Mouse (Mus musculus) testis, postnatal 10 days (tissue): ENCODE data around the gene B4galt1.

ENCODE experiments used
- DNase-seq: peaks from one replicate; pipeline ENCODE4 v3.0.0; 2021; ENCODE audit warnings: low spot score

Gene B4galt1

DNA sequence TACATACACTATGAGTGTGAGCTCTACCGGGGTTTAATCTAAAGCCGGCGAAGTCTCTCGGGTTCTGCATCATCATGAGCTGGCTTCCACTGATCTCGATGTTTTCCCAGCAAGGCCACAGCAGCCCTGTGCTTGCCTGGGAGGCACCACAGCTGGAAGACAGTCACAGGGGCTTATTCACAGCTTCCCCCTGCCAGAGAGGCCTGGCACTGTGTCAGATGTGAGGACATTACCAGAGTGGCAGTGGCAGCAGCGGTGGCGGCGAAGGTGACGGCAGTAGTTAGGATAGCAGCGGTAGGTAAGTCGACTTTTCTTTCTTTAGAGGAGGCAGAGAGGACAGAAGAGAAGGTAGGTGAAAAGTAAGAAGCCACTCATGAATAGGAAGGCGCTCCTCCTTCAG lies 35.9 kb downstream of the B4galt1 start:
- DNase-seq = no peak

DNA sequence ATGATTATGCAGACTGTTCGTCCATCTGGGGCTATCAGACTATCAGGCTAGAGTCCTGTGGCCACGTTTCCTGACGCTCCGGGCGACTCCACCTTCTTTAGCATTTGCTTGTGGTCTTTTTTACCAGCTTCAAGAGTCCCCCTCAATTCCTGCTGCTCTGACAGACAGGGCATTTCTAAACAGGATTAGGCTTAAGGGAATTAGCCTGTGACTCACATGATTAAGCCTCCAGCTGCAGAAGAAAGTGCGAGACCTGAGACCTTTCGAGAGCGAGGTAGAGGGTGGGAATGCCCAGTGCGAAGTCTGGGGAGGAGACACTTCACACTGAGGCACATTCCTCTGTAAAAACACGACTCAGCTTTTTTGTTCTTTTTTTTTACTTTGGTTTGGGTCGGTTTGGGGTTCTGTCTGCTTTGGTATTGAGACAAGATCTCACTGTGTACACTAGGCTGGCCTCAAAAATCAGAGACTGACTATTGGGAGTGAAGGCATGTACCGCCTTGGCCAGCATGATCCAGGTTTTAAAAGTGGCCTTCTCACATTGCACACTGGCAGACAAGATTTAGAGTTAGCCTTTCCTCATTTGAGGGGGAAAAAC lies 37.9 kb downstream of the B4galt1 start:
- no peak for DNase-seq

DNA sequence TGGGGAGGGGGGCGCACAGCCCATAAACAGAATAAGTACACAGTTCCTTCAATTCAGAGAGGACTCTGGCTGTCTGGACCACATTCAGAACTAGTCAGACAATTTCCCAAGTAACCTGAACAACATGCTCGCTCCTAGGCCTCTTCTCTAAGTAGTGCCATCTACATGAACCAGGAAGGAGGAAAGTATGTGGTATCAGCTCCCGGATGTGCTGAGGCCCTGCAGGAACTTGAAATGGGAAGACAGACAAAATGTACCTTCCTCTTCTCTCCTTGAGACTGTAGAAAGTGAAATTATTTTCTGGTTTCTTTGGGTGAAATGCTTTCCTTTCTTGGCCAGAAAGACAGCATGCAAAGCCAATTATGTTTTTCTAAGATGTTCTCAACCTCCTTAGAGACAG lies 38.7 kb downstream of the B4galt1 start:
- no peak for DNase-seq

DNA sequence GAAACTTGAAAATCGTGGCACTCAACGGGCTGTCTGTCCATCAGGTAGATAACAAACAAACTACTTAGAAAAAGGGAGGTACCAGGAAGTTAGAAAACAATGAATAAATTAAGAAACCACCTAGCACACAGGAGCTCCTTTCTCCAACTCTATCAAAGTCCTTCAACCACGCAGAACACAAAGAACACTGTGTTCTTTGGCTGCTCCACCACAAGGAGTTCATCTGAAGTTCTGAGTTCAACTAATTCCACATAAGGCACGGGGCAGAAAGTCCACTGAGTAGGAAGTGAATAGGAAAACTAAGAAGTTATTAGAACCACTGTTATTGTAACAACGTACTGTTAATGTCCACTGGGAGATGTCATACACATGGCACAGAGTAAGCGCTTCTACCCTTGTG lies 39.4 kb downstream of the B4galt1 start:
- DNase-seq = no peak

DNA sequence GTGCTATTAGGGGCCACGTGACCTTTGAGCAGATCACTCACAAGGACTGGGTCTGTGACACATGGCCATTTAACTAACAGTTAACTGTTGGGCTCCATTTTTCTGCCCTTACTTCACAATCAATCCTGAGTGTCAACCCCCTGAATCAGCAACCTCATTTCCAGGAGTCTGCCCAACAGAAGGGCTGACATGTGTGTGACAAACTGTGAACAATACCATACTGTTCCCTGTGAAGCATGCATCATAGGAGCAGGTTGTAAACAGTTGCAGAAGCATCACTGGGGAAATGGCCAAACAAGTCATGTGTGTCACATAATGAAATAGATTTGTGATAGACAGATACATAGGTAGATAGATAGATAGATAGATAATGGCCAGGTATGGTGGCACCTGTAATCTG lies 40.9 kb downstream of the B4galt1 start:
- DNase-seq = no peak

DNA sequence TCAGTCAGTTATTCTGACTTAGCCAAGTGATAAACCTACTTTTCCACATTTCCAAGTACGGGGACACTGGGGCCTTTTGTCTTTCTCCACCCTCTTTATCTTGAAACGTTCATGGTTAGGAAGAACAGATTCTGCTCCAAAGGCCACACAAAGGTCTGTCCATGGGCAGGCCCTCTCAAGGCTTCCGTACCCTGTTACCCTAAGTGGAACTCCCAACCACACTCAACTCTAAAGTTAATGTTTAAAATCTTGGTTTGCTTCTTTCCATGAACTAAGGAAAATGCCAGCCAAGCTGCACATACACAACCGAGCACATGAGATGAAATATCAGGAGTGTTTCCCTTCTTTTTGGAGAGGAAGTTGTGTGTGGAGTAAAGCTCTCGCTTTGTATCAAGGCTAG lies 43.3 kb downstream of the B4galt1 start:
- DNase-seq = no peak

DNA sequence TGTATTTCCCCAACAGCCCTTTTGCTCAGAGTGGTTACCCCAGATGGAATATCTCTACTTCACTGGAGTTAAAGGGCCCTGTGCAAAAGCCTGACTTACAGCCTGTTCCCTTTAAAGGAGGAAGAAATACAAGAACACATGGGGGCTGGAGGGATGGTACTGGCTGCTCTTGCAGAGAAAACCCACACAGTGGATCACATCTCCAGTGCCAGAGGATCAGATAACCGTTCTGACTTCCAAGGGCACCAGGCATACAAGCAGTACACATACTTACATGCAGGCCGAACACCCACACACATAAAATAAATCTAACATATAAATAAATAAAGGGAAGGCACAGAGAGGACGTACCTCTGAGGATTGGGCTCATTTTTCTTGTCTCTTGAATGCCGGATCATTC lies 46.4 kb downstream of the B4galt1 start:
- DNase-seq = no peak

DNA sequence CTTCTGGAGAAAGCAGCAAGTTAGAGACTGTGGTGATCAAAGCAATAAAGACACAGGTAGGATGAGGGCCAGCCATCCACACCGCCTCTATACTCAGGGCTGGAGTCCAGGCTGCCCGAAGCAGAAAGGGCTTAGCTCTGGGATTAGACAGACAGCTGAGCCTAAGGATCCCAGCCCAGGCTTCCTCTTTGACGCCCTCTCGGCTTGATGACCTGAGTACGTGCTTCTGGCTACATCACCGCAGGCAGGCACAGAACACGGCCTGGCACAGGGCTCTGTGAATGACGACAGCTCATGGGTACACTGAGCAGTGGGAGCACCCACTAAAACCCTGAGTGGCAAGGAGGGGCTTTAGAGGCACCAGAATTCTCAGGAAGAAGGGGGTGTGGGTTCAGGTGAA lies 48.4 kb downstream of the B4galt1 start:
- DNase-seq = no peak

DNA sequence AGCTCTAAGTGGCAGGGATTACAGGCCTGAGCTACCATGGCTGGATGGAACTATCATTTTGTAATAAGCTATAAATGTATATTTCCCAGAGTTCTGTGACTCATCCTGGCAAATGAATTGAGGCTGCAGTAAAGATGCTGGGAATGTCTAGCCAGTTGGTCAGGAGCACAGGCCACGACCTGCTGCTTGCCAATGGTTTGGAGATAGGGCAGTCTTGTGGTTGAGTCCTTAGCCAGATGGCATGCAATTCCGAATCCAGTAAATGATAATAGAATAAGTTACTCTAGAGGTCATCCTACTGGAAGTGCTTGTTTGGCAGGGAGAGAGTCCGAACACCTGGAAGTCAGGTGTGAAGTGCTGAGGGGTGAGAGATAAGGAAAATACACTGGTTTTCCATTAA lies 51.0 kb downstream of the B4galt1 start:
- DNase-seq = no peak

DNA sequence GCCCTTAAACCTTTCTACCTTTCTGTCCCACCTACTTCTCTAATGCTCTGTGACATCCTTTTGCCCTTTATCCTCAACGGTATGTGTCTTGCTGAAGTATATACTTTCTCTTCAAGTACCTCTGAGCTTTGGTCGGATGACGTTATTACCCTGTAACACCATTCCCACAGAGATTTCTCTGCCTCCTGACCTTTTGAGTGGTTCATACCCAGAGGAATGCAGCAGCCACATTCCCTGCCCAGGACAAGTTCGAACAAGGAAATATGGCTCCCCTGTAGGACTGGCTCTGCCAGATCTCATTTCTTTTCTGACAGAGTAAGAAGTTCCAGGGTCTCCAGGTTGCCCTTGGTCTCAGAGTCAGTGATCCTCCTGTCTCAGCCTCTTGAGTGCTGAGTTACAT lies 51.9 kb downstream of the B4galt1 start:
- DNase-seq = no peak

DNA sequence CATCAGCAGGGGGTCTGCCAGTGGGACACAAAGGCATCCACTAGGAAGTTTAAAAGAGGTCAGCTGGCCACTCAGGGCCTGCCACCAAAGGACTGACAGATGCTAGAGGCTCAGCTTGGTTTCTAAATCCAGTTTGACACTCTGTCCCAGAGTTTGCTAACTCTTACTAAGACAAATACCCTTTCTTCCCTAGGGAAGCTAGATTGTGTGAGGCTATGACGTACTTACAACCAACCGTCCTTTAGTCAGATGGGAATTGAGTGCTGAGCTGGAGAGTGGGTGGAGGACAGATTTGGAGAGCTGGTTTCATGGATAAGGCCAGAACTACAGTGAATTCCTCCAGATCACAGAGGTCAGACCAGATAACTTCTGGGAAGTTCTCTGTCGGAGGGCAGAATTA lies 52.9 kb downstream of the B4galt1 start:
- DNase-seq = no peak

DNA sequence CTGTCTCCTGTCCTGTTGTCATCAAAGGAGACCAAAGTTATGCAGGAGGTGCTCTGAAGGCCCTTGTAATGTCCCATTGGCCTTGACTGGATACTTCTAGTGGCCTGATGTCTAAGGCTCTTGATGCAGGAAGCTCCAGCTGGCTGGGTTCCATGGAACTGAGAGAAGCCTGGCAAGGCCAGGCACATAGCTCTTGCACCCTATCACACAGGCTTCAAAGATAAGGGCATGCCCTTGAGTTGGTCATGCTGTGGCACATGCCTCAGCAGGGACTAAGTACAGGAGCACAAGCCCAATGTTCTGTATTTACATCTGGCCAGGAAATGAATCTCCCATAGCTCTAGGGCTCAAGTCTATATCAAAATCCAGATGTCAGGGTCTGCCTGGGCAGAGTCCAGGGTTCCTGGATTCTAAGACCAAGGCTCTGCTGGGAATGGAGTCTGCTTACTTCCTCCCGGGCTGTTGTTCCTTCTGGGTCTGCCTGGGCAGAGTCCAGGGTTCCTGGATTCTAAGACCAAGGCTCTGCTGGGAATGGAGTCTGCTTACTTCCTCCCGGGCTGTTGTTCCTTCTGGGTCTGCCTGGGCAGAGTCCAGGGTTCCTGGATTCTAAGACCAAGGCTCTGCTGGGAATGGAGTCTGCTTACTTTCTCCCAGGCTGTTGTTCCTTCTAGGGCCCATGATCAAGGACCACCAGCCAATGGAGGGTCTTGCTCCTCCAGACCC lies 54.8 kb downstream of the B4galt1 start:
- DNase-seq = peak; percentile 80

DNA sequence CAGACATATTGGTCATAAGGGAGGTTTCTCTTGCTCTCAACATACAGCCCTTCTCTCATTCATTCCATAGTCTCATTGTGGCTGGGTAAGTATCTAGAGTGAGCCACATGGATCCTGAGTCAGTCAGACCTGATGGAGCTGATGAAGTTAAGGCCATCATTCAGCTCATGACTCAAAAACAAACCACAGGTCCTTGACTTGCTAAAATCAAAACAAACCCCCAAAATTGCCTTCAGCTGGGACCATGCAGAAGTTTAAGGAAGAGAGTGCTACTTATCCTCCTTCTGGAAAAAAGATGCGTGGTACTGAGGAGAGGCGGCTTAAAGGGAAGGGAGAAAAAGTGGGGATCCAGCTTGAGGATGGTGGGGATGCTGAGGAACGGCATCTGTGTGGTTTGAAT lies 58.0 kb downstream of the B4galt1 start:
- DNase-seq = no peak

DNA sequence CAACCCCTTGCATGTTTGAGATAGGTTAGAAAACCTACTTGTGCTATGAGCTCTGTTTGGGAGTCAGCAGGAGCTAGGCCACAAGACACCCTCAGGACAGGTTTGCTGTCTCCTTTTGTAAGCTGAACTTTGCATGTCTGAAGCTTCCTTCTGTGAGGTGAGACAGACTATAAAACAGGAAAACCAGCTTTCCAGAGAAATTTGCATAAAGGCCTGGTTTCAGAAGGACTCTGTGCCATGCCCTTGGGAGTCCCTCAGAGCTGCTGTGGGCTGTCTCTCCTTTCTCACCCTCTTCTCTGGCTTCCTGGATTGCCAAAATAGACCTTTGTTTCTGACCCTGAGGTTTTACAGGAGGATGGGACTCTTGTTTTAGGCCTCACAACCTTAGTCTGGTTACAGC lies 59.5 kb downstream of the B4galt1 start:
- no peak for DNase-seq

DNA sequence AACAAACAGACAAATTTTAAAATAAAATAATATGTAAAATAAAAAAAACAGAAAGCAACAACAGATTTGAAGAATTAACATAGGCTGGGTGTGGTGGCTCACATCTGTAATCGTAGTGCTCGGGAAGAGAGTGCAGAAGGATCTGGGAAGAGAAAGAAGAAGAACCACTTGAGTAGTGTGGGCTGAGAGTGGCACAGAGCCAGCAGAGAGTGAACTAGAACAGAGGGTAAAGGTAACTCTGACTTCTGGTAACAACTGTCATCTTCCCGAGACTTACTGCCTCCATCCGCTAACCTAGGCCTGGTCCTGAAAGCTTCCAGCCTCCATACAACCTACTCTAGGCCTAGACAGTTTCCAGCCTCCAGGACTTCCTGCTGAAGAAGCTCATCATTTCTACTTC lies 62.6 kb downstream of the B4galt1 start:
- no peak for DNase-seq

DNA sequence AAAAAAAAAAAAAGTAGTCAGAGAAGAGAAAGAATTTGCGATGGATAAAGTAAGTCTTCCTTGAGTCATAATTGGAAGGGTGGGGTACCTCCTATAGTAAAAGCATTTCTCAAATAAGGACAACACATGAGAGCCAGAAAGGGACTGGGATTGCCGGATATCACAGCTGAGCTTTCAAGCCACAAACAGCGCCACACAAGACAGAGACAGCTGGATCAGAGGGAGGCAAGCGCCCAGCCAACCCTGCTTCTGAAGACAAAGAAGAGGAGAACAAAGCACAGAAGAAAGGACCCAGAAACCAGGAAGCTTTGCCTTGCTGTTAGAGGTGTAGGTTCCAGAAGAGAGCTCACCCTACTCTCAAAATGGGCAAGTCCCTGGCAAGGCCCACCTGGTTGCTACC lies 67.2 kb downstream of the B4galt1 start:
- no peak for DNase-seq

DNA sequence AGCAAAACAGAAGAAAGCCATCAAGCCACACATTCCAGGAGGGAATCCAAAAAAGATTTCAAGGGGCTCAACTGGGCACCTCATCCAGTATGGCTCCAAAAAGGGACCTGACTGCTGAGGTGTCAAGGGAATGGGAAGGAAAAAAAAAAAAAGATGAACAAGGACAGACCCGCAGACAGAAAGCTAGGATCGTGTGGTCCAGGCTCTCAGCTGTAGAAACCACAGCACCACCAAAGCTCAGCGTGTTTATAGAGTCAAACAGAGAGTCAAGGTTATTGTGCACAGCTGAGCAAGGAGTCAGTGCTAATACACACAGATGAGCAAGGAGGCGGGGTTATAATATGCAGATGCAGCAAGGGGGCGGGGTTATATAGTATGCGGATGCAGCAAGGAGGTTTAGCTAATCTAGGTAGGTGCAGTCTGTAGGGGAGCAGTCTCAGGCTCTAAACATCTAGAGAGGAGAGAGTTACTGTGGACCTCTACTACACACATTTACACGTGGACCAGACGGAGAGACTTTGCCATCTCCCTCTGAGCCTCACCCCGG lies 68.1 kb downstream of the B4galt1 start:
- DNase-seq = no peak

DNA sequence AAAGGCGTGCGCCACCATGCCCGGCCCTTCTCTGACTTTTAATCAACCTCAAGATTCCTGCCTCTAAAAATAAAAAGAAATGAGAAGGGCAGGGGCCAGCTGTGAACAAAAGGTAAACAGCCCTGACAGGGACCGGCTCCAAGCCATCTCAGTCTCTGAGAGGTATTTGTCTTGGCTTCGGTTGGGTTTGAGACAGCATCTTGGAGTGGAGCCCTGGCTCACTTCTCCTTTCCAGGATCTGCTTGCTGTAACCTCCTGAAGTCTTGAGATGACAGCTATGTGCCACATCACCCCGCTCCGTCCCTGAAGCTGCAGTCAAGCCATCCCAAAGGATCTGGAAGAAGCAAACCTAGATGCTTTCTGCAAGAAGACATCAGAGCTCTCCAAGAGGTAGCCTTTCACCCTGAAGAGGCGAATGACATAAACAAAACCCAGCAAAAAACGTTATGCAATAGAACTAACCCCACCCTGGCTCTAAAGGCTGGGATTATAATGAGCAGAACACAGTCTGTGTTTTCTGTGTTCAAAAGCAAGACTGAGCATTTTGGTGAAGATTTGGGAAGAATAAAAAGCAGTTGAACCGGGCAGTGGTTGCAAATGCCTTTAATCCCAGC lies 69.1 kb downstream of the B4galt1 start:
- no peak for DNase-seq

DNA sequence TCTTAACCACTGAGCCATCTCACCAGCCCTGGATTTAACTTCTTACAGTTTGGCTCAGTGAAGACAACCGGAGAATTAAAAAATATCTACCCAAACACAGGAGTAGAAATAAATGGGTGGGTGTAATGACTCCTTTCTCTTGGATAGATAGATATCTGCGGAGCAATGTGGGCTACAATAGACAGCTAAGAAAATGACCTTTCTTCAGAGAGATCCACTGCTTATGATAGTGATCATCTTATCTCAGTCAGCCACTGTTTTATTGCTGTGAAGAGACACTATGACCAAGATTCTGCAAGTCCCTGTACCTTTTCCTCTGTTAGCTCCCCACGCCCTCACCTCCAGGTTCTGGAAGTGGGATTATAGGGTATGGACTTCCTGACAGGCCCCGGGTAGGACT lies 70.8 kb downstream of the B4galt1 start:
- no peak for DNase-seq

DNA sequence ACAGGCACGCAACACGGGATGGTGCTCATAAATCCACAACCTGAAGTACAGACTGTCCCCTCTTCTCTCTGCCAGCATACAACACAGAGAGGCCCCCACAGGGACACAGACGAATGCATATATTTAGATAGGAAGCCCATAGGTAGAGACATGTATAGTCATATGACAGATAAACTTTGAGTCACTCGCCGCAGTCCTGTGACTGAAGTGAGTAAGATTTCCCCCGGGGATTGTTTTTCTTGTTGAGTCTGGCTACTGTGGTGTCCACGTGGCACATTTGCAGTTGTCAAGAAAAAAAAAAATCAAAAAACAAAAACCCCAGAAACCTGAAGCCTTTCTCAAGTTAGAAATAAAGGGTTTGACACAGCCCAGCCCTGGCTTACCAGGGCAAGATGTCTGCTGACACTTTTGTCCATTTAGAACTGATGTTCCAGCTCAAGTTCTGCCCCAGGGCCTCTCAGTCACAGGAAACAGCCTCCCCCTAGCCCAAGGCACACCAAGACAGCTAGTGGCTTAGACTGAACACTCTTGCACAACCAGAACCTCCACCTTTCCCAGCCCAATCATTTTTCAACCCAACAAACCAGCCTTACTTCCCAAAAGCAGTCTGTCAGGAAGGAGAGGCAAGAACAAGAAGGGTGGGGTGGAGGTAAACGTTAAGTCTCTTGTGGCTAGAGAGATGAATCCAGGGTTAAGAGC lies 71.9 kb downstream of the B4galt1 start:
- DNase-seq = no peak

DNA sequence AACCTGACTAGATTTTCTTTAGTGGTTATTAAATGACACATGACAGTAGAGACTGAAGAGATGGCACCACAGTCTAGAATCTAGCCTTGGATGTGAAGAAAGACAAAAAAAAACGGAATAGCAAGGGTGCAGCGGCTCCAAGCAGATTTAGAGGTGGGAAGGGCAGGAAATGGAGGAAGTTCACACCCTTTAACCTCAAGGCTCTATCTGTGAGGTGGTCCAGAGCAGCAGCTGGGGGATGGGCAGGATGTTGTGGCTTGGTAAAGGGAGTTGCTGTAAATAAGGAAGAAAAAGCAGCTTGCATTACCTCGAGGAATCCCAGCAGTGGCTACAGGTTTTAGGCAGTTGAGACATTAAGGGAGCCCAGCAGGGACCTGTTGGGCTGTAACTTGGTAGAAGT lies 72.7 kb downstream of the B4galt1 start:
- no peak for DNase-seq

DNA sequence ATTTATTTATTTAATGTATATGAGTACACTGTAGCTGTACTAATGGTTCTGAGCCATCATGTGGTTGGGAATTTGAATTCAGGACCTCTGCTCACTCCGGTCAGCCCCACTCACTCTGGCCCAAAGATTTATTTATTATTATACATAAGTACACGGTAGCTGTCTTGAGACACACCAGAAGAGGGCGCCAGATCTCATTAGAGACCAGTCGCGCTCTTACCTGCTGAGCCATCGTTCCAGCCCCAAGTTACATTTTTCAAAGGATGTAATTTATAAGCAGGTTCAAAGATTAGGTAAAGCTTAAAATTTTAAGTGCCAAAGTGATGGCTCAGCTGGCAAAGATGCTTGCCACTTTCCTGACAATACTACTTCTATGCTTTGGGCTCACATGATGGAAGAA lies 75.1 kb downstream of the B4galt1 start:
- DNase-seq = no peak

DNA sequence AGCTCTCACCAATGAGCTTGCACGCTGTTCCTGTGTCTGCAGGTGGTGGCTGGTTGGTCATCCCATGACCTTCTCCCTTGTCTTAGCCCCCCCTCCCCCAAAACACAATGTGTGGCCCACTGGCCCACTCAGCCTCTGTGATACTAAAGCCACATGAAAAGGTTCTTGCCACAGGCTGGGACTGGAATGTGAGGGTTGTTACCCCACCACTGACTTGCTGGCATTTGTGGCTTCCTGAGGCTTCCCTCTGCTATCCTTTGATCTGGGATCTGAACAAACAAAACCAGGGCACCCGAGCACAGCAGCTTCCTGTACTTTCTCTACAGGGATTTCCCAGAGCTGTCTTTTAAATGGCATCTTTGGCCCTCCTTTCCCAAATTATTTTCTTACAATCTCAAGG lies 76.7 kb downstream of the B4galt1 start:
- no peak for DNase-seq
